Mouse (Mus musculus): ENCODE measurements around the gene Dner. TPM values are rescaled to one million over a fixed set of nuclear protein-coding genes. Genes with fewer than 3 reads are reported as not detected.
A peak's percentile ranks its signal among the peaks of the same experiment; 100 is the strongest.

Gene Dner
- total RNA-seq, 1 experiment, result 2.1 TPM

- H3K9me3 ChIP-seq (ENCODE audit: control insufficient read depth, insufficient read depth, low read depth, low read length), result no peaks in the 10 kb centered on the region
- TF ChIP-seq HCFC1 (IDR thresholded peaks at IDR 0.05; ENCODE audit: borderline replicate concordance, insufficient read depth, low read length), result no peak
- no peak for TF ChIP-seq ZC3H11A (IDR thresholded peaks at IDR 0.05; ENCODE audit: borderline replicate concordance, low read depth, low read length)
- TF ChIP-seq MAFK (IDR thresholded peaks at IDR 0.05; ENCODE audit: insufficient read depth, low read depth, low read length), result no peak
- no peak for TF ChIP-seq CHD2 (IDR thresholded peaks at IDR 0.05; ENCODE audit: low read depth, low read length)
- no peak for TF ChIP-seq ZNF384 (IDR thresholded peaks at IDR 0.05; ENCODE audit: low read depth, low read length)
- in situ Hi-C loops (cut with MboI; ENCODE audit: low sequenced_read_pairs in 2 of 2, unreplicated experiment in 2 of 2), result no loop called here
- no peak overlapping the region for H3K9ac ChIP-seq (ENCODE audit: insufficient read depth, low read depth, low read length, poor library complexity, severe bottlenecking)
- no peak overlapping the region for H3K27ac ChIP-seq (ENCODE audit: insufficient read depth, low read depth, low read length, poor library complexity, severe bottlenecking)
- no peaks in the 10 kb centered on the region for H3K36me3 ChIP-seq (ENCODE audit: control insufficient read depth, insufficient read depth, low read length, poor library complexity, severe bottlenecking)
- no peak overlapping the region for H3K4me3 ChIP-seq (ENCODE audit: insufficient read depth in 1 of 2, low read depth in 1 of 2, low read length in 2 of 2, poor library complexity in 1 of 2, severe bottlenecking in 1 of 2)
- DNase-seq (ENCODE audit: low read depth, low spot score), result no peak
- peaks cover 0 to 6% of the 10 kb centered on the region in 2 experiments; a peak in 2 of 4 replicates for H3K4me1 ChIP-seq (ENCODE audit: control insufficient read depth in 2 of 2, insufficient read depth in 2 of 2, low read length in 2 of 2, poor library complexity in 1 of 2)
Measured at GRCm38 (mm10) chr1:84409514-84409913, 286.5 kb downstream of the Dner start.

- in situ Hi-C loops (cut with MboI; ENCODE audit: low sequenced_read_pairs in 2 of 2, unreplicated experiment in 2 of 2), result no loop called here
- Histone ChIP-seq H3K4me3 (ENCODE audit: insufficient read depth in 1 of 2, low read depth in 1 of 2, low read length in 2 of 2, poor library complexity in 1 of 2, severe bottlenecking in 1 of 2) (no peak overlapping the region), H3K4me1 (ENCODE audit: control insufficient read depth in 2 of 2, insufficient read depth in 2 of 2, low read length in 2 of 2, poor library complexity in 1 of 2) (peaks cover 0 to 6% of the 10 kb centered on the region in 2 experiments; a peak in 2 of 4 replicates), H3K9ac (ENCODE audit: insufficient read depth, low read depth, low read length, poor library complexity, severe bottlenecking) (no peak overlapping the region), H3K9me3 (ENCODE audit: control insufficient read depth, insufficient read depth, low read depth, low read length) (no peaks in the 10 kb centered on the region), H3K27ac (ENCODE audit: insufficient read depth, low read depth, low read length, poor library complexity, severe bottlenecking) (no peak overlapping the region), H3K36me3 (ENCODE audit: control insufficient read depth, insufficient read depth, low read length, poor library complexity, severe bottlenecking) (no peaks in the 10 kb centered on the region)
- DNase-seq (ENCODE audit: low read depth, low spot score), result no peak
- no peak for TF ChIP-seq ZNF384 (IDR thresholded peaks at IDR 0.05; ENCODE audit: low read depth, low read length)
- no peak for TF ChIP-seq CHD2 (IDR thresholded peaks at IDR 0.05; ENCODE audit: low read depth, low read length)
- TF ChIP-seq MAFK (IDR thresholded peaks at IDR 0.05; ENCODE audit: insufficient read depth, low read depth, low read length), result no peak
- no peak for TF ChIP-seq ZC3H11A (IDR thresholded peaks at IDR 0.05; ENCODE audit: borderline replicate concordance, low read depth, low read length)
- TF ChIP-seq HCFC1 (IDR thresholded peaks at IDR 0.05; ENCODE audit: borderline replicate concordance, insufficient read depth, low read length), result no peak
Measured at GRCm38 (mm10) chr1:84408873-84409272, 287.1 kb downstream of the Dner start.

GRCm38 (mm10) chr1:84406891-84407290, 289.1 kb downstream of the Dner start:
- H3K4me3 ChIP-seq (ENCODE audit: insufficient read depth in 1 of 2, low read depth in 1 of 2, low read length in 2 of 2, poor library complexity in 1 of 2, severe bottlenecking in 1 of 2), result no peak overlapping the region
- TF ChIP-seq CHD2 (IDR thresholded peaks at IDR 0.05; ENCODE audit: low read depth, low read length), result no peak
- no peak overlapping the region for H3K27ac ChIP-seq (ENCODE audit: insufficient read depth, low read depth, low read length, poor library complexity, severe bottlenecking)
- H3K36me3 ChIP-seq (ENCODE audit: control insufficient read depth, insufficient read depth, low read length, poor library complexity, severe bottlenecking), result no peaks in the 10 kb centered on the region
- H3K9me3 ChIP-seq (ENCODE audit: control insufficient read depth, insufficient read depth, low read depth, low read length), result no peaks in the 10 kb centered on the region
- peaks cover 0 to 6% of the 10 kb centered on the region in 2 experiments; a peak in 2 of 4 replicates for H3K4me1 ChIP-seq (ENCODE audit: control insufficient read depth in 2 of 2, insufficient read depth in 2 of 2, low read length in 2 of 2, poor library complexity in 1 of 2)
- no peak overlapping the region for H3K9ac ChIP-seq (ENCODE audit: insufficient read depth, low read depth, low read length, poor library complexity, severe bottlenecking)
- DNase-seq (ENCODE audit: low read depth, low spot score), result no peak
- in situ Hi-C loops (cut with MboI; ENCODE audit: low sequenced_read_pairs in 2 of 2, unreplicated experiment in 2 of 2), result no loop called here

GRCm38 (mm10) chr1:84405551-84406290, 290.3 kb downstream of the Dner start:
- Histone ChIP-seq H3K9ac (ENCODE audit: insufficient read depth, low read depth, low read length, poor library complexity, severe bottlenecking) (no peak overlapping the region), H3K4me3 (ENCODE audit: insufficient read depth in 1 of 2, low read depth in 1 of 2, low read length in 2 of 2, poor library complexity in 1 of 2, severe bottlenecking in 1 of 2) (no peak overlapping the region), H3K27ac (ENCODE audit: insufficient read depth, low read depth, low read length, poor library complexity, severe bottlenecking) (no peak overlapping the region; the same call in 1 of the 2 replicates), H3K4me1 (ENCODE audit: control insufficient read depth in 2 of 2, insufficient read depth in 2 of 2, low read length in 2 of 2, poor library complexity in 1 of 2) (peaks cover 0 to 6% of the 10 kb centered on the region in 2 experiments; a peak in 2 of 4 replicates), H3K36me3 (ENCODE audit: control insufficient read depth, insufficient read depth, low read length, poor library complexity, severe bottlenecking) (no peaks in the 10 kb centered on the region), H3K9me3 (ENCODE audit: control insufficient read depth, insufficient read depth, low read depth, low read length) (no peaks in the 10 kb centered on the region)
- peak; percentile 36 for DNase-seq (ENCODE audit: low read depth, low spot score)
- TF ChIP-seq MAFK (IDR thresholded peaks at IDR 0.05; ENCODE audit: insufficient read depth, low read depth, low read length) (no peak), HCFC1 (IDR thresholded peaks at IDR 0.05; ENCODE audit: borderline replicate concordance, insufficient read depth, low read length) (no peak), ZC3H11A (IDR thresholded peaks at IDR 0.05; ENCODE audit: borderline replicate concordance, low read depth, low read length) (no peak), CHD2 (IDR thresholded peaks at IDR 0.05; ENCODE audit: low read depth, low read length) (no peak), ZNF384 (IDR thresholded peaks at IDR 0.05; ENCODE audit: low read depth, low read length) (no peak)
- in situ Hi-C loops (cut with MboI; ENCODE audit: low sequenced_read_pairs in 2 of 2, unreplicated experiment in 2 of 2), result no loop called here

All from ES-E14 (cell line).